Mouse (Mus musculus): ENCODE data around the gene Gm6356.
"Not testable (repeated sequence)": the region's sequence is repeated elsewhere in the genome, so short reads cannot be mapped to it uniquely, and the experiment has no call there.

Gm6356 gene

GRCm38 (mm10) chr14:6973718-6974117 is at the start of gene Gm6356:
Gene Gm6356 (minus strand): TSS chr14:6973818.
- DNase-seq (ENCODE audit: low spot score in 2 of 2): not testable (repeated sequence)

Data from spleen, postnatal 36 days (tissue).